Mouse (Mus musculus) right cerebral cortex, postnatal 36 days (tissue): ENCODE results near the gene Pibf1.

Experiments used
- DNase-seq, 2 experiments: peaks; one replicate each; pipeline ENCODE4 v3.0.0; 2022; ENCODE audit warnings: low spot score in 2 of 2, mixed read lengths in 1 of 2

Gene Pibf1

GRCm38 (mm10) chr14:99141786-99142633 is 42.8 kb downstream of the Pibf1 start:
- peak; percentile 33 to 53 for DNase-seq

- no peak for DNase-seq
Observed at GRCm38 (mm10) chr14:99146841-99147240, 47.6 kb downstream of the Pibf1 start.

DNA sequence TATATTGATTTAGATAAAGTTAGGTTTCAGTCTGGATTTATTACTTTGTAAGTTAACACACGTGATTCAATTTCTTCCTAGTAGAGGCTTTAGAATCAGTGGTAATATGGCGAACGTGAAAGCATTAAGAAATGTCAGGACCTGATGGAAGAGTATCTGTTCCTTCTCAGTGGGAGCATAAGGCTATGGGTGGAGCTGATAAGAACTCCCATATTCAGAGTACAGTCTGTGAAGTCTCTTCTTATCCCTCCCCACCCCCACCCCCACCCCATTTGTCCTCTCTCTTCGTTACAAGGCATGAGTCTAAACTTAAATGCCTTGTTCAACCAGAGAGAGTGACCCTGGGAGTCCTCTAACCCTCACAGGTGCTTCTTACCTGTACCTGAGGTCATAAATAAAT is 53.5 kb downstream of the Pibf1 start:
- no peak for DNase-seq

DNA sequence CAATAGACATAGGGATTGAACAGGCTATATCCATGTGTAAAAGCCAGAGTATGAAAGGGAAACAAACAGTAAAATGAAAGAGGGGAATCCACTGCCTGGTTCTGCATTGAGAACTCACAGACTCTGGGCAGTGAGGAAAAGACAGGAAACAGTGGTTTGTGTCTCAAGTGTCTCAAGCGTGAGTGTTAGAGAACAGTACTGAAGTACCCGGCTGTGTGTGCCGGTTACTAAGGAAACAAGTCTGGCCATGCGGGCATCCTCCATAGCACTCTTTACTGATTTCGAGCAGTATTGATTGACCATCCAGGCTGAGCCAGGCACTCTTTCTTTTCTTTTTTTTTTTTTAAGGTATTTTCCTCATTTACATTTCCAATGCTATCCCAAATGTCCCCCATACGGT is 60.7 kb downstream of the Pibf1 start:
- DNase-seq = no peak

GRCm38 (mm10) chr14:99163051-99163450 is 63.8 kb downstream of the Pibf1 start:
- no peak for DNase-seq

GRCm38 (mm10) chr14:99174138-99174745 is 75.0 kb downstream of the Pibf1 start:
- no peak for DNase-seq

DNA sequence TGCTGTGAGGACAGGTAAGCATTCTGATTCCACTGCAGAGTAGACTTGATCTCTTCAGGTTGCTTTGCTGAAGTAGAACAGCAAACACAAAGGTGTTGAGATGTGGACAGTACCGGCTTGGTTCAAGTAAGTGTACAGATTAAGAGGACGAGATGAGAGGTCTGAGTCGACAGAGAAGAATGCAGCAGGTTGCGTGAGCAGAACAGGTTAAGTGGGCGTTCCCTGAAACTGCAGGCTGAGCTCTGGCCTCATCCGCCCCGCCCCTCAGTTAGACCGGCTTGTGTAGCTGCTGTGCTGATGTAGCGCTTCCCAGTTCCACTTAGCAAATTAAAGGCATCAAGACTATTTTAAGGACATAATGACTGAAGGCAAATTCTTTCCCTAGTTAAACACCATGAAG is 77.3 kb downstream of the Pibf1 start:
- no peak for DNase-seq

DNA sequence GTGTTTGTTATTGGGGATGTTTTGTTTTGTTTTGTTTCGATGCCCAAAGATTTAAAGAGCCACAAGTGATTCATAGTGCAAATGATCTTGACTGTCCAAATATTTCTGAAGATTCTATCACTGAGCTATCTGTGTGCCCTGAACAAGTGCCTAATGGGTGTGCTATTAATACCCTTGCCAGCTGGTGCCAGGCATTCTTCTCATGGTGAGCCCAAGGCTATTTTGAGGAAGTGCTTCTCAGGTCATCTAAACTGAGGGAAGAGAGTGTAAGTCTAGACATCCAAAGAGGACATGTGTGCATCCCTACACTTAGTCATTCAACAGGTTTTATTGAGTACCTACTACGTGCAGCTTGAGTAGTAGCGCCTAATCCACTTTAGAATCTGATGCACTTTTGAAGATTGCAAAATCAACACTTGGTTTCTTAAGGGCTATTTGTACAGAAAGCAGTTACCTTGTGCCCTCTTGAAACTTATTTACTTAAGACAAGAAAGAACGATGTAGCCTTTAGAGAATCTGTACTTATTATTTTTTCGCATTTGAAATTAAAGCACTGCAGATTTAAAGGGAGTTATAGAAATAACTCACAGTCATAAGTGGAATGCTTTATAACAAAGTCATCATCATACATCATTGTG is 91.0 kb downstream of the Pibf1 start:
- DNase-seq = no peak

- DNase-seq = no peak
Observed at GRCm38 (mm10) chr14:99205865-99206264, 106.6 kb downstream of the Pibf1 start.

DNA sequence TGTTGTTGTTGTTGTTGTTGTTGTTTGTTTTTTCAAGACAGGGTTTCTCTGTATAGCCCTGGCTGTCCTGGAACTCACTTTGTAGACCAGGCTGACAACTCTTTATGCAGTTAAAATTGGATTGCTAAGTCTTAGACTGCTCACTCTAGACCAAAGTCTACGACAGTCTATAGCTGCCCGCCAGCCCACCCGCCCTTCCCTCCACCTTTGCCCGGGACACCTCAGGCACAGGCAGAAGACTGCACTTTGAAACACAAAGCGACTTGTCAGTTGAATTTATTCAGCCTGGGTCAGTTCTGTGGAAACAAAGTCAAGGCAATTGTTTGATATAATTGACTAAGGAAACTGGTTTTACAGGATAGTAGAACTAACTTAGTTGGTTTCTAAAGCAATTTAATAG is 107.4 kb downstream of the Pibf1 start:
- no peak for DNase-seq

DNA sequence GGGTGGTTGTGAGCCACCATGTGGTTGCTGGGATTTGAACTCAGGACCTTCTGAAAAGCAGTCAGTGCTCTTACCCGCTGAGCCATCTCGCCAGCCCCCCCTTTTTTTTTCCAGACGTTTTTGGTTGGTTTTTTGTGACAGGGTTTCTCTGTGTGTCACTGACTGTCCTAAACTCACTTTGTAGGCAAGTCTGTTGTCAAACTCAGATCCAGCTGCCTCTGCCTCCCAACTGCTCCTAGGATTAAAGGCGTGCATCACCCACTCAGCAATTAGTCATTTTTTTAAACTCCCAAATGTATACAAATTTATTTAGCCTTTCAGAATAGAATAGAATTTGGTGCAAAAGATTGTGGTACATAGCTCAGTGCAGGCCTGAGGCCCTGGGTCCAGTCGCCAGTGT is 111.2 kb downstream of the Pibf1 start:
- DNase-seq = peak in 1 of 2 experiments; percentile 13

DNA sequence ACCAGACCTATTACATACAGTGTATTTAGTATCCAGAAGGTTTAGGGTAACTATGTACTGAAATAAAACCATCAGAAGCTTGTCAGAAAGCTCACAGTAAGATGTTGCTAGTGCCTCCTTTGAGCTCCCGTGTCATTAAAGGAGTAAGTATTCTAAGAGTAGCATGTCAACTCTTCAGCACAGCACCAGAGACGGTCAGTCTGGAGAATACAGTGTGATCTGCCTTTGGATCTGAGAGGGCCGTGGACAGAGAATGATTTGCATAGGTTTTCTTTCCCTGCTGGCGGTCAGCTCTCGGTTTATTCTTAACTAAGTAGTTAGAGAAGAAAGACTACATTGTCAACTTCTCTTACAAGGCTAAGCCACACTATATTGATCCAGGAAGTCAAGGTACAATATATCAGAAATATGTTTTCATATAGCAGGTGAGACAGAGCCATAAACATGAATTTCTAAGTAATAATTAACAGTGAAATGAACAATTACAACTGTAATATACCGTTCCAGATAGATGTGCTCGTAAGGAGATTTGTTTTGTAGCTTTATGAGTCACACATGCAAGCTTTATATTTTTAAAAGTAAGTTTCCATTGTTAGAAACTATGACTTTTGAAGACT is 119.3 kb downstream of the Pibf1 start:
- DNase-seq = no peak

DNA sequence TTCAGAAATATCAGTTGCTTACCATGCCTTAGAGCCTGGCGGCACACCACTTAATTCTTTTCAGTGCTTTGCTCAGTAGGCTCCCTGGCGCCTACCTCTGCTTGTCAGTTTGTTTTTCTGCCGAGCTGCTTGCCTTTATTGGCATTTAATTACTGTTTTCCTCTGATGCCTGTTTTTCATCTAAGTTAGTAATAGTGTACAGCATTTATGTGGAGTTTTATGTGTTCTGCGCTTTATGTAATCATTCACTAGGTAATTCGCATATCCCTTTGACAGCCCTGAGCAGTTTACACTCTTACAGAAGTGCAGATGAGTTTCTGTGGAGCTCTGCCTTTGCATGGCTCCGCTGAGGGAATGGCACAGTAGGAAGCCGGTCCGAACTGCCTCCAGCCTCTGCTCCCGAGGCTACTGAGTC is 120.5 kb downstream of the Pibf1 start:
- DNase-seq = no peak

GRCm38 (mm10) chr14:99225929-99226328 is 126.7 kb downstream of the Pibf1 start:
- no peak for DNase-seq

DNA sequence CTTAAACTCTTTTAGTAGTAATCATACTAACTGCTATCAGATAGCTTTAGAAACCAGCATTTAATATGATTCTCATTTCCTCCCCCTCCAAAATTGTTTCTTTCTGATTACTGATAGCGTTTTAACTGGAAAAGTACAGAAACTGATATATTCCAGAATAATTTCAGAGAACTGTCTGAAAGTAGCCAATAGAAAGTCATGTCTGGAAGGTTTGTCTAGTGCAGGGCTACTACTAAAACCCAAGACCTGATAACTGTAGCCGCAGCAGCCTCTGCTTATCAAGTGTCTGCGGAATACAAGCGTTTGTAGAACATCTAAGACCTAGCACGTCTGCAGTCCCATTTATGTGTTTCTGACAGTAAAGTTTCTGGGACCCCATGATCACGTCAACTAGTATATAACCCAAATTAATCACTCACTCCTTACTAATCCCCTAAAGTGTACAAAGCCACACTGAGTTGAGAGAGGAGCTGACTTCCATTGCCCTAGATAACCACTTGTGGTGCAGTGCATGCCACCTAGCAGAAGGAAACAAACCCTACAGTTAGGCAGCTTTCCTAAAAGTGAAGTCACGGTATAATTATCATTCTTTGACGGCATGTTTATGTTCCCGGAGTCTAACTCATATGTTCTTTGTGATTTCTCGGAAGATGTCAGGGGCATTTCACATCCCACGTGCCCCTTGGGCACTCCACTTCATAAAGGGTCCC is 130.0 kb downstream of the Pibf1 start:
- DNase-seq = no peak

DNA sequence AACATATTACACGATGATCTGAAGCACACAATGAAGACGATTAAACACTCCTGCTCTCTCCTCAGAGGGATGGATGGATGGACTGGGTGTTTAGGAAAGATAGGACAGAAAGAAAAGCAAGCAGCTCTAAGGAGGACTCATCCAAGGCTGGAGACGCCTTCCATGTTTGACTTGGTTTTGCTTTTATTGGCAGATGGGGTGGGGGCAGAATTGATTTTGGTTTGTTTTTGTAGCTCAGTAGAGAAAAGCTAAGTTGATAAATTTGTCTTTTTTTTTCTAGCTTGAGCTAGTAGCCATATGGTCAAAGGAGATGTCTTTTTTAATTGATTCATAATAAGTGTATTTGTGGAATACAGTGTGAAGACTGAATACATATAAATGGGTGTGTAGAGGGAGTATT is 133.8 kb downstream of the Pibf1 start:
- DNase-seq = no peak

- DNase-seq = no peak
Observed at GRCm38 (mm10) chr14:99237115-99237514, 137.9 kb downstream of the Pibf1 start.

DNA sequence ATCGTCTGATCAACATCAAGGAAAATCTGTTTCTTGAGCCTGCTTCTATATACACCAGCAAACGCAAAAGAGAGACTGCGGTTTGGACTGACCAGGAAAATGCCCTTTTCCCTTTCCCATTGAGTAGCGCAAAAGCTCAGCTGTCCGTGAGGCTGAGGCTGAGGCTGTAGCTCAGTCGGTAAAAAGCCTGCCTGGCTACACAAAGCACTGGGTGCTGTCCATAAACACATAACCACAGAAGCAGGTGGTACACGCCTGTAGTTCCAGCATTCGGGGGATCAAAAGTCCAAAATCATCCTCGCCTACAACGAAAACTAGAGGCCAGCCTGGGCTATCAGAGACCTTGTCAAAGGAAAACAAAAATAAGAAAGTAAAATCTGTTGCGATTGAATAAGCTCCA is 141.3 kb downstream of the Pibf1 start:
- no peak for DNase-seq

DNA sequence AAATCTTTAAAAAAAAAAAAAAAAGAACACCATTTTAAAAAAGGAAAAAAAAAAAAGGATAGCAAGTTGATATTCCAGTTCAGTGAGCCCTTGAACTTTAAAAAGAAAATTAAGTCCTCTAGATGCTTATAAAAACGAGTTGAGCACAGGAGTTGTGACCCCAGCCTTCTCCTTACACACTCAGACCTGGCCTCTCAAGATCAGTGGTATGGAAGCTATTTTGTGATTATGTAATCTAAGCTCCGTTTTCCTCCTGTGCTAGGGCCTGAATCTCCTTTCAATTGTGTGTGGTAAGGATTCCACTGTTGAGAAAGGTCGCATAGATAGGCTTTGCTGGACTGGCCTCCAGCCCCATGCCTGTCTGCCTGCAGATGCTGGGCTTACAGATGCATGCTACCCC is 145.3 kb downstream of the Pibf1 start:
- no peak for DNase-seq

GRCm38 (mm10) chr14:99262026-99262425 is 162.8 kb downstream of the Pibf1 start:
- DNase-seq = no peak

DNA sequence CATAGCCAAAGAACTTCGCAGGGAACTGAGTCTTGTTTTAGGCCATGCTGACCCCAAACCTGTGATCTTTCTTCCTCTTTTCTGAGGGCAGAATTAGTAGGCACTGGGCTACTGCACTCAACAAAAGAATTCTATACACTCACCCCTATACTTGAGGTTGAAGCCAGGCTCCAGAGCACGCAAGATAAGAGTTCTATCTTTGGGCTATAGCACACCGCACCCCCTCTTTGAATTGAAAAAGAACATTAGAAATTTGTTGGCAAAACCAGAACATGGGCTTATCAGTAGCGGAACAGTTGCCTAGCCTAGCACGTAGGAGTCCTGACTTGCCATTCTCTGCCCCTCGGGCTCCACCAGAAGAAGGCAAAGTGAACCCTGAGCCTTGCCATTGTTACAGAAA is 164.6 kb downstream of the Pibf1 start:
- no peak for DNase-seq

GRCm38 (mm10) chr14:99265791-99266190 is 166.6 kb downstream of the Pibf1 start:
- no peak for DNase-seq
